ENCODE assay signal across 21 mouse cellular contexts in the genomic region with DNA sequence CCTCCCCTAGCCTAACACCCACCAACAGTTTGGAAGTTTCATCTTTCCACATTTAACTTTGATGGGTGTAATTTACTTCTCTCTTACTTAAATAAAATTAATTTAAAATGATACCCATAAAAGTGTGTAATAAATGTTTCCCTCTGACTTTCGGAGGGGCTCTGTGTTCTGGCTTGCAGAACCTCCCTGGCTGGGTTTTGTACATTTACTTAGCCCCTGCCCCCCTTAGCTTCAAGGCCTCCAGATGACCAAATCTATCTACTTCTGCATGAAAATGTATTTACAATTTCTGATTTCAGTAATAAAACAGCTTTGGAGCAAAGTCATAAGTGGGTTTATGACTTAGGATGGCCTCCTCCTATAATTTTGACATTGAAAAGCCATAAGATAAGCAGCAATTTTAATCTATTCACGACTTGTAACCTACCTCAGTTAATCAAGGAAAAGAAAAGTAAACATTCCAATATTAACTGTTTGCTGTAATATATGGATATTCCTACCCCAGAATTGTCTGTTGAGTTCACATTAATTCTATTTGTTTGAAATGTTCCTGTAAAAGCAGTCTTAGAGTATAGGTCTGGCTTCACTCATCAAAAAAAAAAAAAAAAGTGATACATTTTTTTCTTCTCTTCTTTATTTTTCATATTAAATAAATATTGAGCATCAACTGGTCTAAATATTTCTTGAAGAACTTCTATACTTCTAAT.
"Had no signal": no experiment of that assay in that cellular context is flagged by ENCODE, and none has a peak within 500 bp of the region (broad histone marks: within the 10 kb centered on the region; RNA-seq: fewer than 3 reads in every experiment).

No protein-coding gene starts in this region.

- H3K27ac ChIP-seq: heart, embryonic 10.5 days; hindbrain, embryonic 10.5 days; hindbrain, embryonic 12.5 days; hindbrain, embryonic 14.5 days; left cerebral cortex, adult 2 months; limb, embryonic 10.5 days; limb, embryonic 12.5 days had no signal

- ATAC-seq: forebrain, embryonic 16.5 days; hindbrain, embryonic 16.5 days; inflammation-experienced regulatory T-cells, adult 6 months; intestine, postnatal 0 days had no signal

- H3K36me3 ChIP-seq: heart, embryonic 10.5 days; heart, embryonic 12.5 days; hindbrain, embryonic 10.5 days; hindbrain, embryonic 12.5 days; limb, embryonic 10.5 days; limb, embryonic 12.5 days had no signal

- H3K27me3 ChIP-seq: heart, embryonic 12.5 days; hindbrain, embryonic 12.5 days; limb, embryonic 12.5 days had no signal

- H3K9ac ChIP-seq: heart, embryonic 12.5 days; hindbrain, embryonic 12.5 days; hindbrain, embryonic 14.5 days; limb, embryonic 12.5 days had no signal

- H3K4me3 ChIP-seq: heart, embryonic 10.5 days; heart, embryonic 12.5 days; hindbrain, embryonic 10.5 days; hindbrain, embryonic 12.5 days; left cerebral cortex, adult 2 months; limb, embryonic 10.5 days; limb, embryonic 12.5 days had no signal

- H3K4me1 ChIP-seq: heart, embryonic 10.5 days; heart, embryonic 12.5 days; hindbrain, embryonic 10.5 days; hindbrain, embryonic 12.5 days; limb, embryonic 10.5 days had no signal

- DNase-seq: gastrocnemius, postnatal 14 days; gastrocnemius, postnatal 36 days; heart, adult 18-20 months; heart, postnatal 10 days; heart, postnatal 4 days; kidney, adult 18-20 months; kidney, postnatal 10 days; liver had no signal

- H3K4me2 ChIP-seq: heart, embryonic 12.5 days; hindbrain, embryonic 12.5 days; hindbrain, embryonic 14.5 days; limb, embryonic 12.5 days; liver, embryonic 11.5 days had no signal

- H3K9me3 ChIP-seq: heart, embryonic 10.5 days; heart, embryonic 12.5 days; hindbrain, embryonic 10.5 days; hindbrain, embryonic 12.5 days; limb, embryonic 10.5 days; limb, embryonic 12.5 days had no signal
